8 mouse cellular contexts compared by ENCODE assay signal in genomic region chr5:75153961-75154620, GRCm38 (mm10). TPM values are rescaled to one million over a fixed set of nuclear protein-coding genes. Genes with fewer than 3 reads are reported as not detected.
DNase-seq lines count a peak whose midpoint lies in the region; ATAC-seq and TF ChIP-seq lines count a peak whose summit lies in the region.

No protein-coding gene starts in this region.

- H3K27me3 ChIP-seq in CH12.LX (replicated peaks): peaks cover 20% of the 10 kb centered on the region
- peaks cover 58% of the 10 kb centered on the region for H3K27me3 ChIP-seq in forebrain, embryonic 14.5 days (replicated peaks; ENCODE audit: control insufficient read depth, insufficient read depth, low read length)
- peaks cover 74% of the 10 kb centered on the region for H3K27me3 ChIP-seq in hindbrain, embryonic 10.5 days (ENCODE audit: insufficient read depth, poor library complexity, severe bottlenecking)
- H3K27me3 ChIP-seq in liver, embryonic 11.5 days (replicated peaks; ENCODE audit: control insufficient read depth, insufficient read depth, low read length): peaks cover 75% of the 10 kb centered on the region
- H3K27me3 ChIP-seq in neural tube, embryonic 13.5 days: peaks cover 68% of the 10 kb centered on the region

- no peak overlapping the region for H3K27ac ChIP-seq in CH12.LX (ENCODE audit: insufficient read depth, low read depth)
- no peak overlapping the region for H3K27ac ChIP-seq in forebrain, embryonic 14.5 days (ENCODE audit: low read depth, low read length)
- peak overlapping the region; percentile 85 for H3K27ac ChIP-seq in hindbrain, embryonic 10.5 days
- H3K27ac ChIP-seq in liver, embryonic 11.5 days (ENCODE audit: low read depth, low read length): peak overlapping the region; percentile 81
- H3K27ac ChIP-seq in neural tube, embryonic 13.5 days (replicated peaks): peak overlapping the region; percentile 74

- H3K9me3 ChIP-seq in CH12.LX (replicated peaks; ENCODE audit: low read length): peaks cover 11% of the 10 kb centered on the region
- H3K9me3 ChIP-seq in forebrain, embryonic 14.5 days (replicated peaks; ENCODE audit: control insufficient read depth, low read length): no peaks in the 10 kb centered on the region
- H3K9me3 ChIP-seq in hindbrain, embryonic 10.5 days: no peaks in the 10 kb centered on the region
- no peaks in the 10 kb centered on the region for H3K9me3 ChIP-seq in liver, embryonic 11.5 days (ENCODE audit: control insufficient read depth, low read length)
- no peaks in the 10 kb centered on the region for H3K9me3 ChIP-seq in neural tube, embryonic 13.5 days

- TF ChIP-seq RAD21 in CH12.LX (IDR thresholded peaks at IDR 0.05; ENCODE audit: low read depth, low read length): no peak

- in situ Hi-C loops in CH12.LX (cut with MboI; ENCODE audit: low pct_ligation_motif_present, low pct_unique_long_range_greater_than_20kb, low sequenced_read_pairs): loop anchor here (10.0 to 25.0 kb wide), 5 partner anchors 359 to 1299 kb away; no protein-coding TSS in a partner anchor

- dilution Hi-C loops in CH12.LX (cut with MboI; ENCODE audit: extremely low pct_ligation_motif_present, extremely low pct_unique_long_range_greater_than_20kb, low sequenced_read_pairs): no loop called here

- DNase-seq in CH12.LX (ENCODE audit: extremely low read depth): no peak
- peak; percentile 31 to 47 for DNase-seq in adrenal gland, adult 18-20 months (ENCODE audit: low spot score in 2 of 2)
- peak; percentile 34 for DNase-seq in forebrain, embryonic 14.5 days (ENCODE audit: low spot score)
- peak; percentile 58 for DNase-seq in hindbrain, embryonic 10.5 days (ENCODE audit: low spot score)
- DNase-seq in liver, embryonic 11.5 days (ENCODE audit: low spot score): peak; percentile 51
- DNase-seq in spleen, postnatal 36 days (ENCODE audit: low spot score in 2 of 2): no peak
- no peak for DNase-seq in cerebellum, postnatal 14 days

- peak overlapping the region in 1 of 3 experiments; percentile 2 for H3K4me3 ChIP-seq in CH12.LX (replicated peaks in 1 of 3; ENCODE audit: low read depth in 2 of 3, low read length in 2 of 3, poor library complexity in 1 of 3)
- H3K4me3 ChIP-seq in forebrain, embryonic 14.5 days (ENCODE audit: low read depth, low read length): peak overlapping the region; percentile 24
- peak overlapping the region; percentile 60 for H3K4me3 ChIP-seq in hindbrain, embryonic 10.5 days
- H3K4me3 ChIP-seq in liver, embryonic 11.5 days (ENCODE audit: low read depth, low read length): peak overlapping the region; percentile 52
- H3K4me3 ChIP-seq in neural tube, embryonic 13.5 days: peak overlapping the region; percentile 37

- peaks cover 0 to 22% of the 10 kb centered on the region in 2 experiments; a peak in 2 of 4 replicates for H3K4me1 ChIP-seq in CH12.LX (ENCODE audit: control insufficient read depth in 1 of 2, insufficient read depth in 2 of 2)
- H3K4me1 ChIP-seq in forebrain, embryonic 14.5 days (ENCODE audit: control insufficient read depth, insufficient read depth, low read length): peaks cover 17% of the 10 kb centered on the region; the same call in 1 of the 2 replicates
- H3K4me1 ChIP-seq in hindbrain, embryonic 10.5 days (replicated peaks): peaks cover 62% of the 10 kb centered on the region
- no peaks in the 10 kb centered on the region; the same call in none of the 2 replicates for H3K4me1 ChIP-seq in liver, embryonic 11.5 days (replicated peaks; ENCODE audit: control insufficient read depth, insufficient read depth, low read length)
- peaks cover 62% of the 10 kb centered on the region for H3K4me1 ChIP-seq in neural tube, embryonic 13.5 days (replicated peaks)

- H3K79me2 ChIP-seq in CH12.LX (replicated peaks; ENCODE audit: control insufficient read depth, extremely low read depth, insufficient read depth, poor library complexity, severe bottlenecking): no peaks in the 10 kb centered on the region

- H3K4me2 ChIP-seq in CH12.LX (ENCODE audit: insufficient read depth, low read depth, poor library complexity, severe bottlenecking): peak overlapping the region; percentile 93
- peak overlapping the region; percentile 41 for H3K4me2 ChIP-seq in forebrain, embryonic 14.5 days (ENCODE audit: low read length)
- H3K4me2 ChIP-seq in liver, embryonic 11.5 days: peak overlapping the region; percentile 56
- peak overlapping the region; percentile 45 for H3K4me2 ChIP-seq in neural tube, embryonic 13.5 days

- H3K36me3 ChIP-seq in CH12.LX (replicated peaks in 1 of 2; ENCODE audit: control insufficient read depth in 1 of 2, insufficient read depth in 1 of 2, low read length in 1 of 2): no peaks in the 10 kb centered on the region
- H3K36me3 ChIP-seq in forebrain, embryonic 14.5 days (ENCODE audit: control insufficient read depth, insufficient read depth, low read length): no peaks in the 10 kb centered on the region
- no peaks in the 10 kb centered on the region for H3K36me3 ChIP-seq in hindbrain, embryonic 10.5 days
- no peaks in the 10 kb centered on the region for H3K36me3 ChIP-seq in liver, embryonic 11.5 days (ENCODE audit: control insufficient read depth, insufficient read depth, low read length)
- H3K36me3 ChIP-seq in neural tube, embryonic 13.5 days: no peaks in the 10 kb centered on the region

- no peak overlapping the region for H3K9ac ChIP-seq in CH12.LX (ENCODE audit: insufficient read depth, low read depth)
- H3K9ac ChIP-seq in forebrain, embryonic 14.5 days (ENCODE audit: low read length): 0 out of 2 replicates have a peak overlapping the region, but pooled peaks have one; percentile 29
- H3K9ac ChIP-seq in liver, embryonic 11.5 days (ENCODE audit: low read depth, low read length): peak overlapping the region; percentile 66
- peak overlapping the region; percentile 66 for H3K9ac ChIP-seq in neural tube, embryonic 13.5 days

- WGBS in forebrain, embryonic 14.5 days: under 1% methylated on average over 27 of the region's 27 CpGs
- under 1% methylated on average over 27 of the region's 27 CpGs for WGBS in hindbrain, embryonic 10.5 days
- WGBS in liver, embryonic 11.5 days: 1% methylated on average over 27 of the region's 27 CpGs
- 2% methylated on average over 27 of the region's 27 CpGs for WGBS in neural tube, embryonic 13.5 days

- no peak for TF ChIP-seq POLR2A in CH12.LX (IDR thresholded peaks at IDR 0.05; ENCODE audit: low read depth, low read length)

- TF ChIP-seq EP300 in CH12.LX (IDR thresholded peaks at IDR 0.05; ENCODE audit: low read length): no peak

- ATAC-seq in forebrain, embryonic 14.5 days: no peak
- ATAC-seq in liver, embryonic 11.5 days (replicated peaks; ENCODE audit: low FRiP score): no peak
- ATAC-seq in neural tube, embryonic 13.5 days (ENCODE audit: low read depth): no peak

- TF ChIP-seq CTCF in CH12.LX (conservative IDR thresholded peaks at IDR 0.05 in 1 of 2, IDR thresholded peaks at IDR 0.05 in 1 of 2; ENCODE audit: low read depth in 2 of 2, low read length in 2 of 2): no peak

TF ChIP-seq in CH12.LX, 34 proteins besides CTCF, POLR2A, EP300 and RAD21:
- TF ChIP-seq ETS1 (conservative IDR thresholded peaks at IDR 0.05; ENCODE audit: low read depth, low read length) (no peak), TBP (conservative IDR thresholded peaks at IDR 0.05; ENCODE audit: low read depth, low read length) (no peak), JUN (IDR thresholded peaks at IDR 0.05; ENCODE audit: insufficient read depth, low read depth, low read length) (no peak), SIN3A (IDR thresholded peaks at IDR 0.05; ENCODE audit: low read length) (no peak)

RNA-seq across cellular contexts. Expression of gene Pdgfra, which starts 2.0 kb away (rescaled TPM):
- total RNA-seq in CH12.LX (2012; rRNA removed) (0.04 and 0.25 TPM in 2 replicates), CH12.LX (2014; rRNA removed) (0.13 TPM in 1 of 2 replicates, not detected in the other)
- 0.10 and 0.13 TPM in 2 replicates for polyA plus RNA-seq in CH12.LX (2012; ENCODE audit: insufficient read length, low read depth)
- 10 to 100 TPM; 32.4 to 39.2 TPM for total RNA-seq in adrenal gland, adult 18-20 months (2021)
- polyA plus RNA-seq in forebrain, embryonic 14.5 days (2014; fragmentation: Nextera tagmentation; extraction: Ambion mirVana): 7.0 and 10.9 TPM in 2 replicates
- polyA plus RNA-seq in hindbrain, embryonic 10.5 days (2016; fragmentation: Nextera tagmentation; extraction: Ambion mirVana): 20.4 and 23.3 TPM in 2 replicates
- 21.9 and 29.4 TPM in 2 replicates for polyA plus RNA-seq in liver, embryonic 11.5 days (2014; fragmentation: Nextera tagmentation; extraction: Ambion mirVana)
- 11.3 and 16.4 TPM in 2 replicates for polyA plus RNA-seq in neural tube, embryonic 13.5 days (2015; fragmentation: Nextera tagmentation; extraction: Ambion mirVana)

Comparison
In these comparisons a context has a peak if more than half of its experiments do, and no peak if none do; other contexts are left out.
1. DNase-seq: peak in adrenal gland, adult 18-20 months (2 of 2), forebrain, embryonic 14.5 days (single experiment), hindbrain, embryonic 10.5 days (single experiment) and liver, embryonic 11.5 days (single experiment); none in CH12.LX (single experiment), spleen, postnatal 36 days (0 of 2) and cerebellum, postnatal 14 days (0 of 2).
2. H3K27ac ChIP-seq: peak in hindbrain, embryonic 10.5 days (single experiment), liver, embryonic 11.5 days (single experiment) and neural tube, embryonic 13.5 days (single experiment); none in CH12.LX (single experiment) and forebrain, embryonic 14.5 days (single experiment).
3. H3K4me2 ChIP-seq: peak in every context shown above with its lines; median percentile 93 in CH12.LX; 56 in liver, embryonic 11.5 days; 45 in neural tube, embryonic 13.5 days; 41 in forebrain, embryonic 14.5 days.